Mouse (Mus musculus) frontal cortex, adult (tissue): ENCODE measurements around the gene Prkar2b.

ENCODE experiments used
- ATAC-seq: cut with Nextera tagmentation; 2 replicates; pipeline ENCODE4 v1.9.2; 2017; ENCODE audit warnings: mild to moderate bottlenecking, moderate library complexity, mixed read lengths; ENCODE audit not compliant: low TSS enrichment

The Prkar2b gene

GRCm38 (mm10) chr12:32061090-32061930 lies at the start of gene Prkar2b:
Gene Prkar2b (minus strand): TSS chr12:32061296.
- ATAC-seq: peak; percentile 86

GRCm38 (mm10) chr12:32109201-32109600 lies 48.1 kb upstream of the Prkar2b start:
- no peak for ATAC-seq

GRCm38 (mm10) chr12:32104955-32105521 lies 43.9 kb upstream of the Prkar2b start:
- ATAC-seq: no peak

GRCm38 (mm10) chr12:32104451-32104862 lies 43.4 kb upstream of the Prkar2b start:
- ATAC-seq: no peak

DNA sequence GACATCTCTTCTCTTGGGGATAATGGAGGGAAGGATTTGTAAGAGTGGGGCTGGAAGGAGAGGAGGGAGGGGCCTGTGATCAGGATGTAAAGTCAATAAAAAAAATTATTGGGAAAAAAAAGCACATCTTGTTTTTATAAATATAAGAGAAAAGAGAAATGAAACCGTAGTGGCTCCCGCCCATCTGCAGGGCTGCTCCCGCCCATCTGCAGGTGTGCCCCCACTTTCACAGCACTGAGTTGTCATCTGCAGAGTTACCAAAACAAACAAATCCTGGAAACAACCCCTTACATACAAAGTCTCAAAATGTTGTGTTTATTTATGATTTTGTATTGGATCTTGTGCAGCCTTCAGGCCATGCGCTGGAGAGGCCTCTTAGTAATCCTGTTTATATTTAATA lies 40.2 kb upstream of the Prkar2b start:
- no peak for ATAC-seq

DNA sequence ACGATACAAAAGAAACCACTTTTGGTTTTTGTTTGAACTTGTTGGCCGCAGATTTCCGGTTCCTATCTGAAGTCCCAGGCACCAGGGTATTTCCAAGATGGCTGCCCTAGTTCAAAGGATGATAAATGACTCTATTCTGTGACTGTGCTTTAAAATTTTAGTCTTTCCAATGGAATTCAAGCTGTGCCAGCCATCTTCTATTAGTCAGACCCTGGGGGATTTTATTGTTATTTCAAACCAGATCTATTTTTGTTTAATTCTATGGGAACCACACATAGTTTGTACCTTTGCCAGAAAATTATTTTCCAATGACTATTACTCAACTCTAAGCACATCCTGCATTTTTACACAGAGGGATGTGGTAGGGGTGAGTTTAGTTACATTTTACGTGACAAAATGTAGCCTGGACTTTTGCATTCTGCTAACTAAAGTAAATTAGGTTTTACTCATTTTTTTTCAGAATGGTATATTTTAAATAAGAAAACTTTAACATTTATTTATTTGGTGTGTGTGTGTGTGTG lies 38.6 kb upstream of the Prkar2b start:
- no peak for ATAC-seq

DNA sequence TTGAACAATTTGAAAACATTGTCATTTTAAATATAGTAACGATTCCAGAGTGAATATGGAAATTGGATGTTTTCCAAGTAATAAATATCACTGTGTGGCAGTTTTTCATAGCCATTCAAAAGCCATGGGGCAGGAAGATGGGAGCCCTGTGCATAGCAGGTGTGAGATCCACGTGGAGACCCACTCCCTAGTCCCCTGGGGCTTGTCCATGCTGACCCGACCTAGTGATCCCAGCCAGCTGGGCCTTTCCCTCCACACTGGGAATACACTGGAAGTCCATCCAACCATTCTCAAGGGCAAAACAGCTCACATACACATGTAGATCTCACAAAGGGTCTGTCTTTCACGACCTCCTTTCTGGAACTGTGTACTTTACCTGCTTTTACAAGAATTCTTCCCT lies 37.5 kb upstream of the Prkar2b start:
- no peak for ATAC-seq

GRCm38 (mm10) chr12:32097107-32097506 lies 36.0 kb upstream of the Prkar2b start:
- ATAC-seq: no peak

GRCm38 (mm10) chr12:32095164-32095563 lies 34.1 kb upstream of the Prkar2b start:
- ATAC-seq: no peak

DNA sequence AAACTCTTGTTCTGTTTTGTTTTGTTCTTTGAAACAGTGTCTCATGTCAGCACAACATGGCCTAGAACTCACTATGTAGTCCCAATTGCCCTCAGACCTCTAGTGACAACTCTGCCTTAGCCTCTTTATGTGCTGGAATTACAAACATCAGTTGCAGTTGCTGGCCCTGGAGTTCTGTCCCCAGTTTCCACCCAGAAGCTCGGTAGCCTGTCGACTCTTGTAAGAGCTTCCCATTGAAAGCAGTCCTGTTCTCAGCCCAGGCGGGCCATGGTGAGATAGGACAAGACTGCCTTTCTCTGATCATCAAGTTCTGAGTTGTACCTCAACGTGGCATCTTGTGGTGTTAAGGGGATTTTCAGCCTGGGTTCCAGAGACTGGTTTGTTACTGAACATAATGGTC lies 31.4 kb upstream of the Prkar2b start:
- ATAC-seq: no peak

GRCm38 (mm10) chr12:32088566-32088965 lies 27.5 kb upstream of the Prkar2b start:
- no peak for ATAC-seq

DNA sequence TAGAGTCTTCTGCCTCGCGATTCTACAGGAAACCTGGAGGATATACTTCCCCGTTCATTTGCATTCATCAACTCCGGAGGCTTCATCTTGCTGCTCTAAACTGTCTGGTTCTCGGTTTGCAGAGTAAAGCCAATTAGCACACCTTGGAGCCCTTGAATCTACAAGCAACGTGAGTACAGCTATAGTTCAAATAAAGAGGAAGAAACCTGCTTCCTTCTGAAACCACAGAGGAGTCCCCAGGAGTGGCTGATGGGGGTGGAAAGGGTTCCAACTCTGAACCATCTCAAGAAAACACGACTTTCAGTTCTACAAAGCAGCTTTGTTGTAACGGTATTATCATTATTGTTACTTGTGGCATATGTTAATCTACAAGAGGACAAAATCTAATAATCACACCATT lies 26.2 kb upstream of the Prkar2b start:
- no peak for ATAC-seq

DNA sequence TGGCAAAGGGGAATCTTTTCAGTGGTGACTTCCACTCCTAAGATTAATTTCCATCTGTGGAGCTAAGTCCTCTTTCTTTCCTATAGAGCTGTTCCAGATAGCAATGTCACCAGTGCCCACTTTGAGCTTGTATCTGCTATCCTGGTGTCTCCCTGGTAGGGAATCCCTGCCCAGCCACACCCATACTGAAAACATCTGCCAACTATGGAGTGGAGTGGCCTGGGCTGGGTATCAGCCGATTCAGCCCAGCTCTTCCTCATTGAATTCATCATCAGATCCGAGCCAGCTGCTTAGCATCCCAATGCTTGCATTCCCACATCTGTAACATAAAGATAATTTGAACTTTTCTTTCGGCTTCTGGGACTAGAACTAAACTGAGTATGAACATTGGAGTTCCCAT lies 25.8 kb upstream of the Prkar2b start:
- ATAC-seq: no peak

- no peak for ATAC-seq
Observed at GRCm38 (mm10) chr12:32085856-32086255, 24.8 kb upstream of the Prkar2b start.

DNA sequence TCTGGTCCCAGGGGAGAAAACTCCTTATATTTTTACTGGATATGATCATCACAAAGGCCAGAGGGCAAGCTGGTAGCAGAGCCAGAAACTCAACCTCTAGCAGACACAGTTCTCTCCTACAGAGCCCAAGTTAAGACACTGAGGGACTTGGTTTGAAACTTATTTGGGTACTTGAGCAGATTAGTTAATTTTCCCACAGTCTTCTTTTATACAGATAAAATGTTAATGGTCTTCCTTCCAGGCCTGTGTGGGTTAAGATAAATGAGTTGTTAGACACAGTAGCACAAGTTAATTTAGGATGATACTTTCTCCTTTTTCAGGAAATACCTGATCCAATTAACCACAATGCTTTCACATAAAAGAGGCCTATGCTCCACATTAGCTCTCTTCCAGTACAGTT lies 24.1 kb upstream of the Prkar2b start:
- no peak for ATAC-seq

GRCm38 (mm10) chr12:32084601-32085000 lies 23.5 kb upstream of the Prkar2b start:
- no peak for ATAC-seq

- ATAC-seq: no peak
Observed at GRCm38 (mm10) chr12:32080692-32081091, 19.6 kb upstream of the Prkar2b start.

GRCm38 (mm10) chr12:32077403-32077802 lies 16.3 kb upstream of the Prkar2b start:
- no peak for ATAC-seq

GRCm38 (mm10) chr12:32075831-32076715 lies 15.0 kb upstream of the Prkar2b start:
- 0 out of 2 replicates have a peak, but pooled peaks have one; percentile 23 for ATAC-seq

DNA sequence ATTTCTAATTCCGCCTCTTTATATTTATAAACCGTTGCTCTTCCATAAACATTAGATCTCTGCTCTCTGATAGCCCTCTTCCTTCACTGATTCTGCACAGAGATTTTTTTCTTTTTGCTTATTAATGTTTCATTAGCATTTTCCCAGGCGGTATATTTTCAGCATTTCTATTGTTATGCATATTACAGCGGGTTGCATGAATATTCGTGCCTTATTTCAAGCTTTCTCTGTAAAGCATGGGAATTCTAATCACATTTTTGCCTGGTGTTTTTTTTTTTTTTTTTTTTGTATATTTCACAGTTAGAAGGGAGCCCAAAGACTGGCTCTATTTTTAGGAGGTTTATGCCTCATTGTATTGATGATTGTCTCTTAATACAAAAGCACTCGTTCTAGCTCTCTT lies 13.2 kb upstream of the Prkar2b start:
- no peak for ATAC-seq

DNA sequence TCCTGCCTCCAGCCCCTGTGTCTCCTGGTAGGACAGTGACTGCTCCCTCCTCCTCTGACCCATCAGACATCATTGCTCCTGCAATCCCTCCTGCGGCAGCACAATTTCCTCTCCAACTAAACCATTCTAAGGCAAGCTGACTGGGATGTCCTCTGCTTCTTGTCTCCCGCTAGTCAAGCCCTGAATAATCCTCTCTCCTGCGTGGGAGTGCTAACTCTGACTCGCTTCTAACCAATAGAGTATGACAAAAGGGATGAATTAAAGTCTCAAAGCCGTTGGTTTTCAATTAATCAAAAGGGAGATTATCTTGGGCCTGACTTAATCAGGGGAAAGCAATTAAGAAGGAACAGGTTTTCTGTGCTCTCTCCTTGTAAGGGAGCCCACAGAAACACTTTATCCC lies 4.9 kb upstream of the Prkar2b start:
- peak; percentile 71 for ATAC-seq
